In the genomic region with DNA sequence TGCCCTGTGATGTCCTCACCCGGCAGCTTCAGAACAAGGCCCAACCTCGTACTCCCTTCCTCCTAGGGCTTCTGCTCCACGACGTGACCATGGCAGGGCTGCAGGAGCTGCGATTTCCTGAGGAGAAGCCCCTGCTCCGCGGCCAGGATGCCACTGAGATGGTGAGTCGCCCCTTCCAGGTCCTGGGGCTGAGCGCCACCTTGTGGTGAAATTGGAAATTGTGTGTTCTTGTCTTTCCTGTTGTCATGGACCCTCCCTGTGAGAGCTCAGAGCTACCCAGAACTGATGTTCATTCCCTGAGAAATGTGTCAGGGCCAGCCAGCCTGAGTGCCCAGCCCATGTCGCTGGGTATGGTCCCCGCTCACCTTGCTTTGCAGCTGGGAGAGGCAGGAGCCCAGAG, we compare ENCODE assay signal across 8 mouse cellular contexts. TPM values are rescaled to one million over a fixed set of nuclear protein-coding genes. Genes with fewer than 3 reads are reported as not detected.
A peak's percentile ranks its signal among the peaks of the same experiment; 100 is the strongest.
DNase-seq lines count a peak whose midpoint lies in the region; ATAC-seq and TF ChIP-seq lines count a peak whose summit lies in the region.

No protein-coding gene starts in this region.

- intact Hi-C loops in left cerebral cortex, adult 2 months (cut with DNase I): loop anchor here (1.0 to 5.0 kb wide), 4 partner anchors 91 to 350 kb away; no protein-coding TSS in a partner anchor

- CTCF ChIA-PET in Patski (lab: Charles Lee): interaction anchor here (0.7 to 2.7 kb wide), 17 partner anchors 8 to 156 kb away, joined by 3 to 31 read pairs (median 4); no protein-coding TSS in a partner anchor

- ATAC-seq in Patski: peak; percentile 82
- ATAC-seq in hindbrain, embryonic 16.5 days: peak; percentile 28

- H3K27ac ChIP-seq in hindbrain, embryonic 16.5 days (ENCODE audit: low read depth, low read length): no peak overlapping the region
- H3K27ac ChIP-seq in left cerebral cortex, adult 2 months: peak overlapping the region; percentile 92

- H3K27me3 ChIP-seq in Patski: peaks cover 43% of the 10 kb centered on the region
- H3K27me3 ChIP-seq in hindbrain, embryonic 16.5 days (replicated peaks; ENCODE audit: control insufficient read depth, insufficient read depth, low read length): no peaks in the 10 kb centered on the region

- WGBS in hindbrain, embryonic 16.5 days: 4% methylated on average over 11 of the region's 11 CpGs

- no peaks in the 10 kb centered on the region for H3K36me3 ChIP-seq in hindbrain, embryonic 16.5 days (ENCODE audit: control insufficient read depth, insufficient read depth, low read length)

- in situ Hi-C loops in Patski (cut with MboI; ENCODE audit: low pct_unique_long_range_greater_than_20kb): loop anchor here (5.0 to 25.0 kb wide), 2 partner anchors 95 to 360 kb away; a partner anchor contains a TSS

- peak overlapping the region; percentile 46 for H3K4me2 ChIP-seq in hindbrain, embryonic 16.5 days (ENCODE audit: low read length)

- no peak for DNase-seq in Patski (ENCODE audit: low read depth, low spot score)
- peak; percentile 90 to 92 for DNase-seq in cerebellum, postnatal 25 days
- DNase-seq in gastrocnemius, adult 18-20 months (ENCODE audit: low spot score): peak; percentile 78
- peak; percentile 85 to 92 for DNase-seq in left cerebral cortex, adult 2 months (ENCODE audit: extremely low spot score in 1 of 2, low spot score in 2 of 2)
- DNase-seq in mesoderm, embryonic 11.5 days (ENCODE audit: low read depth, low spot score): peak; percentile 93
- peak; percentile 77 to 78 for DNase-seq in right cerebral cortex, postnatal 36 days (ENCODE audit: low spot score in 2 of 2)
- peak; percentile 68 for DNase-seq in yolk sac, embryonic 10.5 days (ENCODE audit: low spot score)

- peak overlapping the region; percentile 51 for H3K9ac ChIP-seq in hindbrain, embryonic 16.5 days (ENCODE audit: low read depth, low read length)

- POLR2A ChIA-PET in Patski (lab: Charles Lee): no interaction called here

- TF ChIP-seq CTCF in Patski (IDR thresholded peaks at IDR 0.05): no peak
- TF ChIP-seq CTCF in left cerebral cortex, adult 2 months (IDR thresholded peaks at IDR 0.05): peak; percentile 96

- no peak overlapping the region for H3K4me3 ChIP-seq in hindbrain, embryonic 16.5 days (ENCODE audit: low read length)
- H3K4me3 ChIP-seq in left cerebral cortex, adult 2 months: peak overlapping the region; percentile 28

- H3K4me1 ChIP-seq in hindbrain, embryonic 16.5 days (ENCODE audit: control insufficient read depth, insufficient read depth, low read depth, low read length): peaks cover 30% of the 10 kb centered on the region

- H3K9me3 ChIP-seq in hindbrain, embryonic 16.5 days (ENCODE audit: control insufficient read depth, low read length): no peaks in the 10 kb centered on the region

RNA-seq across cellular contexts. Expression of a gene that starts 18.6 kb away (rescaled TPM):
- polyA plus RNA-seq in Patski (2021): 36.3 TPM
- total RNA-seq in gastrocnemius, adult 18-20 months (2021): 10 to 100 TPM; 13.5 to 15.6 TPM
- polyA plus RNA-seq in hindbrain, embryonic 16.5 days (2015; fragmentation: Nextera tagmentation; extraction: Ambion mirVana): 28.0 and 30.6 TPM in 2 replicates
- 10 to 100 TPM; 17.7 to 23.5 TPM for total RNA-seq in left cerebral cortex, adult 2 months (2021)

RNA-seq across cellular contexts. Expression of a gene that starts 20.3 kb away (rescaled TPM):
- polyA plus RNA-seq in Patski (2021): 26.6 TPM
- total RNA-seq in gastrocnemius, adult 18-20 months (2021): 1 to 10 TPM; 3.8 to 6.2 TPM
- polyA plus RNA-seq in hindbrain, embryonic 16.5 days (2015; fragmentation: Nextera tagmentation; extraction: Ambion mirVana): 571 and 665 TPM in 2 replicates
- 1,000 to 10,000 TPM; 1,675 to 1,813 TPM for total RNA-seq in left cerebral cortex, adult 2 months (2021)

Comparison
In these comparisons a context has a peak if more than half of its experiments do, and no peak if none do; other contexts are left out.
1. RNA of a gene that starts 20.3 kb away (total RNA-seq): 1,675 to 1,813 TPM in left cerebral cortex, adult 2 months; 3.8 to 6.2 TPM in gastrocnemius, adult 18-20 months; every median in the first group is over 100 times any median in the second.